Mouse (Mus musculus) C2C12 (cell line): ENCODE data around the gene Gbe1. TPM values are rescaled to one million over a fixed set of nuclear protein-coding genes. Genes with fewer than 3 reads are reported as not detected.

ENCODE experiments used
- H3K27me3 ChIP-seq: one replicate; pipeline ENCODE4 v1.6.1; 2011; ENCODE audit not compliant: control insufficient read depth, insufficient read depth, insufficient read length
- H3K36me3 ChIP-seq: one replicate; pipeline ENCODE4 v1.6.1; 2011; ENCODE audit not compliant: control insufficient read depth, insufficient read depth
- H3K4me3 ChIP-seq: one replicate; pipeline ENCODE4 v1.5.1; 2011; ENCODE audit warnings: mild to moderate bottlenecking, control low read depth; ENCODE audit not compliant: poor library complexity, insufficient read depth, severe bottlenecking
- H3K79me2 ChIP-seq: one replicate; pipeline ENCODE4 v1.6.1; 2011; ENCODE audit not compliant: control insufficient read depth, insufficient read depth
- H3K79me3 ChIP-seq: one replicate; pipeline ENCODE4 v1.6.1; 2011; ENCODE audit warnings: low read depth, control low read depth
- H3ac ChIP-seq: one replicate; pipeline ENCODE3; 2011; ENCODE audit warnings: low read depth; ENCODE audit not compliant: control insufficient read depth, insufficient read length
- CEBPB ChIP-seq: IDR thresholded peaks from one replicate; pipeline ENCODE4 v1.6.1; 2011; ENCODE audit warnings: low read depth, mild to moderate bottlenecking, control low read depth, moderate library complexity
- CTCF ChIP-seq: IDR thresholded peaks from one replicate; pipeline ENCODE4 v1.5.1; 2011; ENCODE audit not compliant: control insufficient read depth, insufficient read depth, insufficient read length
- FOSL1 ChIP-seq: IDR thresholded peaks from one replicate; pipeline ENCODE4 v1.8.0; 2011; ENCODE audit warnings: mild to moderate bottlenecking, low read length; ENCODE audit not compliant: poor library complexity, insufficient read depth, severe bottlenecking
- MAX ChIP-seq: IDR thresholded peaks from one replicate; pipeline ENCODE4 v1.6.1; 2011; ENCODE audit warnings: mild to moderate bottlenecking, control low read depth
- MYOD1 ChIP-seq: IDR thresholded peaks from one replicate; pipeline ENCODE4 v1.6.1; 2011; ENCODE audit warnings: low read depth; ENCODE audit not compliant: control insufficient read depth, insufficient read length
- MYOG ChIP-seq: IDR thresholded peaks from one replicate; pipeline ENCODE4 v1.6.1; 2011; ENCODE audit not compliant: control insufficient read depth, insufficient read length; ENCODE audit errors: extremely low read depth
- USF1 ChIP-seq: IDR thresholded peaks from one replicate; pipeline ENCODE4 v1.6.1; 2011; ENCODE audit warnings: low read depth, mild to moderate bottlenecking, control low read depth, moderate library complexity
- polyA plus RNA-seq: library from polyadenylated mRNA; unstranded; fragments of >200 nt; fragmentation: generic; extraction: Trizol; gene quantifications from one replicate; pipeline ENCODE4 v1.2.1, GENCODE M21; 2012; ENCODE audit warnings: missing spikeins

The Gbe1 gene
- polyA plus RNA-seq, 1 experiment: 5.5 TPM

DNA sequence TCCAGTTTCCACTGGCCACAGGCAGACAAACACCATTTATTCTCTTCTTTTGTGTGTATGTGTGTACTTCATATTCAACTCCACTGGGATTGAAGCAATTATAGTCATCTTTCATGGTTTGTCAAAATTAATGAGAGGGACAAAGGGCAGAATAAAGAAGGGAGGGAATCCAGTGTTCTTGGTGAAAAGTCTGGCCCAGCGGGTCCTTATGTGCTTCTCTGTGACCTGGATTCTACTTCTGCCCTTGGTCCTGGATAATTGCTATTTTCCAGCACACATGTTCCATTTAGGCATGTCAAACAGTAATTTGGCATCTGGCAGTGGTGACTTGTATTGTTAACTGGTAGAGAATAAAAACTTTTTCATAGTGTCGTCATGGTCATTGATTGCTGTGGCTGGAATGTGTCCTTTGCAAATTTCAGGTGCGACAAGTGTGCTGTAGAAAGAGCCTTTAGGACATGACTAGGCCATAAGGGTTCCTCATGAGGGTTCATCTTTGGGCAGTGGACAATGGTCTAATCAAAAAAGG is 2.2 kb downstream of the Gbe1 start:
- Histone ChIP-seq H3K4me3 (no peak overlapping the region), H3K27me3 (no peaks in the 10 kb centered on the region), H3ac (no peak overlapping the region), H3K36me3 (no peaks in the 10 kb centered on the region), H3K79me2 (peaks cover 8% of the 10 kb centered on the region), H3K79me3 (peaks cover 1% of the 10 kb centered on the region)
- TF ChIP-seq CTCF (no peak), FOSL1 (no peak), CEBPB (no peak), USF1 (no peak), MAX (no peak)

DNA sequence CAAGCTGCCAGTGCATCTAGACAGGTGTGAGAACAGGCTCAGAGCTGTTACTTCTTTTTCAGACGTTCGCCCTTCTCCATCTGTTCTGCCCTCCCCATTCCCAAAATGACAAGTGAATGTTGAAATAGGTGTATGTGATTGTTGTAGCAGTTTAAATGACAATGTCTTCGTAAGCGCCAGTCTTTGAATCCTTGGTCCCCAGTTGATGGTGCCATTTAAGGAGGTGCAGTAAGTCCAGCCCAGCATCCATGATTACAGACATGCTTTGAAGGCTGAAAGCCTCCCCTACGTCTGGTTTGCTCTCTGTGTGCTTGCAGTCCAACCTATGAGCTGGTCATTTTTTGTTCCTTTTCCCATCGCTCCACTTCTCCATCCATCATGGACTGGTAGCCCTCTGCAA is 5.6 kb downstream of the Gbe1 start:
- Histone ChIP-seq H3ac (no peak overlapping the region), H3K79me3 (peaks cover 1% of the 10 kb centered on the region), H3K36me3 (no peaks in the 10 kb centered on the region), H3K27me3 (no peaks in the 10 kb centered on the region), H3K79me2 (peaks cover 8% of the 10 kb centered on the region), H3K4me3 (no peak overlapping the region)
- TF ChIP-seq FOSL1 (no peak), CEBPB (no peak), CTCF (no peak), USF1 (no peak), MYOD1 (no peak), MYOG (no peak), MAX (no peak)

DNA sequence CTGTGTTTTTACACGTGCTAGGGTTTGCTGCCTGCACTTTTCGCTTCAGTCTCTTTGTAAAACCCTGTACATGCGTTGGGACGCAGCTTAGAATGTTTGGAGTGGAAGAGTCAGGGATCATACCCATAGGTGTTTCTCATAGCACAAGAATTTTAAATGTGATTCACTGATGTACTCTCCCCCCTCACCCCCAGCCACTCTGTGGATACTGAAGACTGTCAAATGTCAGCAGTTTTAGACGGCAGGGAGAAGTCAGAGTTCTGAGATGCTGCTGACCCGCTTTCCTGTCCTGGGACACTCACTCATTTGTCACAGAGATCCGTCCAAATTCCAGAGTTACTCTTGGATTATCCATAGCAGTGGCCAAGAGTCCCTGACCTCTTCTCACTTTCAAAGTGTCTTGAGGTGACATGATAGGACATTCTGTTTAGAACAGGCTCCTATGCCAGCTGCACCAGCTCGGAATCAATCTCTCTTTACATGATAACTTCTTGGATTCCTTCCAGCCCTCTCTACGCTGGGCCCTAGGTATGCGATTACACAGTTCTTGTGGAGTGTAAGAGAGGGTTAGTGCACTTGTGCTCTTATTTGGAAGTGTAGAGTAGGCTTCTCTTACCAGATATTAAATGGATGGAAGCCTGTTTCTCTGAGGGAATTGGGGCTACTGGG is 7.0 kb downstream of the Gbe1 start:
- Histone ChIP-seq H3ac (no peak overlapping the region), H3K4me3 (no peak overlapping the region), H3K79me2 (no peaks in the 10 kb centered on the region), H3K79me3 (peaks cover 1% of the 10 kb centered on the region), H3K36me3 (no peaks in the 10 kb centered on the region), H3K27me3 (no peaks in the 10 kb centered on the region)
- TF ChIP-seq MYOG: no peak
- TF ChIP-seq CTCF: no peak
- no peak for TF ChIP-seq MAX
- no peak for TF ChIP-seq FOSL1
- TF ChIP-seq CEBPB: no peak
- TF ChIP-seq USF1: no peak
- no peak for TF ChIP-seq MYOD1

DNA sequence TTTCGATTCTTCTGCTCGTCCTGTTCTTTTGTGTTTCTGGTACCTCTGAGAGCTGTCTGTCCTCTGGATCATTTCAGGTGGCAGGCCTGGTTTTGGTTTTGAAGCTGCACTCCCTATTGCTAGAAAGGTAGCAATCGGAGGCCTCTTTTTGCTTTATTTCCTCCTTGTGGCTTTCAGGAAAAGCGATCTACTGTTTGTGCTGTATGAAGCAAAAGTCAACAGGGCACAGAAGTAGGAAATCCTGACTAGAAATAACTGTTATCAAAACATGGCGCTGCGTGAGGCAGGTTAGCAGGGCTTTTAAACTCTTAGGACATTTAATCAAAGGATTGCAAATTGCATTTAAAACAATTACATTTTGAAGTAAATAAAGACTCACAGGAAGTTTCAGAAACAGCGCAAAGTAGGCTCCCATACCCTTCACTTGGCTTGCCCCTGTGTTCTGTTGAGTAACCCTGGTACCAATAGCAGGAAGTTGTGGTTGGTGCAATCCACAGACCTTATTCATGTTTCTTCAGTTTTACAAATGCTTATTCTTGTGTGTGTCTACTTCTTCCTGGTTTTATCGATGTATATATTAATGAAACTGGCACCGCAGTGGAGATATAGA is 12.7 kb downstream of the Gbe1 start:
- Histone ChIP-seq H3K4me3 (no peak overlapping the region), H3K79me3 (peaks cover 2% of the 10 kb centered on the region), H3K27me3 (no peaks in the 10 kb centered on the region), H3K79me2 (no peaks in the 10 kb centered on the region), H3ac (no peak overlapping the region), H3K36me3 (no peaks in the 10 kb centered on the region)
- TF ChIP-seq MAX (no peak), MYOG (no peak), USF1 (no peak), FOSL1 (no peak), CEBPB (no peak), CTCF (no peak), MYOD1 (no peak)

DNA sequence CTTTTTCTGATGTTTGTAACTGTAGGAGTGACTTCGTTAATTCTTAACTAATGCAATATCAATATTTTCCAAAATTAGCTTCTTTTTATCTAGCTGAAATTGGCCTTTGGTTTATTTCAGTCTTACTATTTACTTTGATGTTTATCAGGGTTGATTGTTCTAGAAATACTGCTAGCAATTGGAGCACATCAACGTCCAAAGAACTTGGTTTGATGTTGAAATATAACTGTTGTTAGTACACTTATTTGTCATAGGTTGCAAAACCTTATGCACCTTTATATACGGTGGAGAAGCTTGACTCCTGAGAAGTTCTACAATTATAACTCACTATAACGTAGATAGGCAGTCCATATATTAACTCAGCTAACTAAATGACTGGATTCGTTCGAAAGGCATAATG is 14.8 kb downstream of the Gbe1 start:
- Histone ChIP-seq H3K36me3 (no peaks in the 10 kb centered on the region), H3K79me3 (peaks cover 2% of the 10 kb centered on the region), H3K4me3 (no peak overlapping the region), H3K79me2 (no peaks in the 10 kb centered on the region), H3K27me3 (no peaks in the 10 kb centered on the region), H3ac (no peak overlapping the region)
- TF ChIP-seq CTCF: no peak
- no peak for TF ChIP-seq USF1
- no peak for TF ChIP-seq CEBPB
- TF ChIP-seq MYOG: no peak
- no peak for TF ChIP-seq MAX
- no peak for TF ChIP-seq FOSL1
- no peak for TF ChIP-seq MYOD1

DNA sequence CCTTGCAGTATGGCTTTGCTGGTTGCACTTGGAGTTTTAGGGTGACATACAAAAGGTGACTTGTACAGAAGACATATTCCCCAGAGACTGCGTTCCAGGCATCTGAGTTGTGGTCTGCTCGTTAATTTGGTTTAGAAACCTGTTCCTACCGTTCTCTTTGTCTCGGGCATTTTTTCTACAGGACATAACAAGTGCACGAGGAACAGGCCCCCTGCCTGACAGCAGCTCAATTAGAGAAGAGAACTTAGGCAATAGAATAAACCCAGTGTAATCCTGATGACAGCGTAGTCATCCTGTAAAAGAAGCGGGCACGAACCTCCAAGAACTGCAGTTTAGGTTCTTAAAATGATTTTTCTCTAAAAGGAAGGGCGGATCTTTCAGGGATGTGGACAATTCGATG is 15.3 kb downstream of the Gbe1 start:
- Histone ChIP-seq H3K79me3 (peaks cover 2% of the 10 kb centered on the region), H3K4me3 (no peak overlapping the region), H3K36me3 (no peaks in the 10 kb centered on the region), H3K27me3 (no peaks in the 10 kb centered on the region), H3ac (no peak overlapping the region), H3K79me2 (no peaks in the 10 kb centered on the region)
- TF ChIP-seq FOSL1 (no peak), CEBPB (no peak), MYOD1 (no peak), MYOG (no peak), MAX (no peak)
